Mouse (Mus musculus) activated CD4-positive, CD25-positive, alpha-beta regulatory T cell, adult 4 months (primary cell): ENCODE results near the gene Gm10309. TPM values are rescaled to one million over a fixed set of nuclear protein-coding genes. Genes with fewer than 3 reads are reported as not detected.
A peak's percentile ranks its signal among the peaks of the same experiment; 100 is the strongest.

Source experiments
- ATAC-seq: one replicate; pipeline ENCODE4 v1.8.0; 2017
- polyA plus RNA-seq, 2 experiments: library from polyadenylated mRNA; unstranded; fragments of 100-300 nt; shearing (Covaris generic); gene quantifications; one replicate each; pipeline ENCODE4 v1.2.1; 2017

Gene Gm10309
- polyA plus RNA-seq: under 1 TPM; 0.60 to 0.93 TPM

DNA sequence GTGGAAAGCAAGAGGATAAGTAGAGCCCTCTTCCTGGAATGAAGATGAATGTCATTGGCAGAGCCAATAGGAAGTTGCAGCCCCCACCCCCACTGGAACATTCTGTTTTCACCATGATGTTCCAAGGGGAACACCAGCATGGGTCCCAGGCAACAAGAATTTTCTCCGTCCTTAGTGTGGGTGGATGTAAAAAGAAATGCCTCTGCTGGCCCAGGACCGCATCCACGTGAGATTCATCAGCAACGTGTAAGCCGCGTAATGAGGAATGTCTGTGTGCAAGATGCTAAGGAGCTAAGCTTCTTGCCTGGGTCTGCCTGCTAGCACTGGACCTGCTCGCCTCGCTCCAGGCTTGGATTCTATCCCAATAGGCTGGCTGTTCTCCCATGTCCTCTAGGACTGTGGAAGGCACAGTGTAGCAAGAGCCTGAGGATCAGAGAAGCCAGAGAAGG is at the start of gene Gm10309:
Gene Gm10309 (minus strand): TSS at position 50 of the 449 bp plus-strand sequence.
- no peak for ATAC-seq

DNA sequence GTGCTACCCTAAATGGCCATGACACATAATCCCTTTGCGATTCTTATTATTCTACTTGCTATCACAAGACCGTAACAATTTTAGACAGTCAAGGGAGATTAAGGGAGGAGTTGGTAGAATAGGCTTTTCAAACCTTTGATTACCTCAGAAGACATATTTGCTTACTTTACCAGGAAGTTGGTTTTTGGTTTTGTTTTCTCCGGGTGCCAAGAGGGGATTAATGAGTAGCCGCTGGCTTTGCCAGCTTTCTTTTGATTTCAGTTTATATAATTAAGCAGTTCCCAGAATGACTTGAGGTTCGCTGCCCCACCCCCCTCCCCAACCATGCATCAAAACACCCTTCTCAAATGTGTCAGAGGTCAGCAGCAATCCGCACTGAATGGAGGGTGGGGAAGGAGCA is 47.0 kb upstream of the Gm10309 start:
- ATAC-seq: no peak

DNA sequence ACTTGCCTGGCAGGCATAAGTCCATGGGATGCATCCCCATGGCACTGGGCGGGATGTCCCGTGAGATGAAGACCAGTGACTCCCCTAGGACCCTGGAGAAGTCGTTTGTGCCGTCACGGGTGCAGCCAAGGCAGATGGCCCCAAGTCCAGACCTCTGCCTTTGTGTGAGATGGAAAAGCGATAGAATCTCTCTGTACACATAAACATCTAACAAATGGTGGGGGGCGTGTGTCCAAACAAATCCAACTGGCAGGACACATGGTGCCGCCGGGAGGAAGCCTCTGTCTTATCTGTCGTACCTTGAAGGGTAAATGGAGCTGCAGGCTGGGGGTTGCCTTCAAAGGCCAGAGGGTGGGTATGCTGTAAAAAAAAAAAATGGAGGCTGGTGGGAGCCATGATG is 46.5 kb upstream of the Gm10309 start:
- no peak for ATAC-seq

DNA sequence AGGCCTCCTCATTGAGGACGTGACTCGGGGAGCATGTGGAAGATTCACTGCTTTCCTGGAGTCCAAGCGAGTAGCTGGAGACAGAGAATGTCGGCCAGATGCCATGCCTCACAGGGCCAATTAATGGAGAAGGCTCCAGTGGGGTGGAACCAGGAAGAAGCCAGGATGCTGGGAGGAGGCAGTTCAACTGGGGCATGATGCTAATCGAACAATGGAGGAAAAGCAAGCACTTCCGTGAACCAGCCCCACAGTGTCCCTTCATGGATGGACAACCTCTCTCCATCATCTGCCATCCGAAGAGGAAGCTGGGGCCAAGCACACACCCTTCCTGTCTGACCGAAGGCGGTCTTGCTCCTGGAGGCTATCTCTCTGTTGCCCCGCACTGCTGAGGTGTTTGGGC is 44.1 kb upstream of the Gm10309 start:
- no peak for ATAC-seq

DNA sequence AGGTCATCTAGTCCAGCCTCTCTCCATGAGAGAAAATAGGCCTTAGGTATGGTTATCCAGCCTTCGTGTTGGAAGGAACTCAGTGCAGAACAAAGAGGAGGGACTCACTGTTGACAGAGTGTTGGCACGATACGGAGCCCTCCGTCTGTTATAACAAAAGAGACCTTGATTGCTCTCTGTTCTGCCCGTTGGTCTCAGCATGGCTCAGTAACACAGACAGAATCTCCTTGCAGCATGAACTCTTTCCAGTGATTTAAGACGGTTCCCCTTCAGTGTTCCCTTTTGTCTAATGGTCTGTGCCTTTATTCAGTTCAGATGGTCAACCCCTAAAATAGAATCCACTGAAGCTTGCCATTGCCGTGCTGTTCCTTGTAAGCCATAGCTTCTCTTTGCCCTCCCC is 41.5 kb upstream of the Gm10309 start:
- no peak for ATAC-seq

DNA sequence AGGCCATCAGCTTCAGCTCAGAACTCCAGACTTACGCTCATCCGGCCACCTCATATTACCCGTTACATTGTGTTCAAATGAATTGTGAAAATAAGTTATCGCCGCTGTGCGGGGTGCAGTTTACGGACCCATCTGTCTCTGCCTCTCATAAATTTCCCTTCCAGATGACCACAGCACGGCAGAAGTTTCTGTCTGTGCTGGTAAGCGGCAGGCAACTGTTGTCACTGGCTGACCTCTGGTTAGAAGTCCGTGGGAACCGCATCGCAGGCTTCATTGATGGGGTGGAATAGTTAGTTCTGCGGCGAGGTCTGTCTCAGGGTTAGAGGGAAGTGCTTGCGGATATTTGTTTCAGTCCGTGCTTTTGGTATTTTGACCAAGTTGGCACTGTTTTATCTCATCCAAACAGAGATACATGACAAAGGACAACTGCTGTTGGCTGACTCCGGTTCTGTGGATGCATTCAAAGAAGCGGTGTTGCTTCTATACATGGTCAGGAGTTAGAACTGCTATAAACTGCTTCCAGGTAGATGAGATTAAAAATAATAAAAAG is 34.9 kb upstream of the Gm10309 start:
- no peak for ATAC-seq

DNA sequence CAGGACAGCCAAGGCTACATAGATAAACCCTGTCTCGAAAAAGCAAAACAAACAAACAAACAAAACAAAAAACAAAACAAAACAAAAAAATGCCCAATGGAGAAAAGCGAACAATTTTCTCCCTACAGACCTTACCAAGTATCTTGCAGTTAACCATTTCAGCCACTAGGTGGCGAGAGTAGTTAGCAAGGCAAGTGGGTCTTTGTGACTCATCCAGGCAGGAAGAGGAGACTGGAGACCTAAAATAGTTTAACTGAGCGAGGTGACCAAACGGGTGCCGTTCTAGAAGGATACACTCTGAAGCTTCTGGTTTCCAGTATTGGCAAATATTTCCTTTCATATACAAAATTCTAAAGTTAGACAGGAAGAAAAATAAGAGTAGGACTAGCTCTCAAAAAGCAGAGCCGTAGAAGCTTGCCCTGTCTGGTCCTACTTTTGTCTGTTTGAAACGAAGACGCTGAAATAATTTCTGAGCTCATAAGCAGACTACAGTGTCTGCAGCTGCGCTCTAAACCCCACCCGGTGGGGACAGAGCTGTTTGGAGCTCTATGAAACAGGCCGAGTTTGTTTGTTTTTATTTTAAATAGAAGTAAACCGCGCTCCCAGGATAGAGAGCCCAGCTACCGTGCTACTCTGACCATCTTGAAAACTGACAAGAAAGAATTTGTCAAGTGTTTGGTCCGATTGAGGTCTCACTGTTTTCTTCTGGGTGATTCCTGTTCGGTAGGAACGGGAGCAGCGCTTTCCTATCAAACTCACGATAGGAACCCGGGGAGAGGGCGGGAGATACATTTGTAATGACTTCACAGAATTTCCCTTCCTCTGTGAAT is 31.0 kb upstream of the Gm10309 start:
- ATAC-seq: peak; percentile 78

DNA sequence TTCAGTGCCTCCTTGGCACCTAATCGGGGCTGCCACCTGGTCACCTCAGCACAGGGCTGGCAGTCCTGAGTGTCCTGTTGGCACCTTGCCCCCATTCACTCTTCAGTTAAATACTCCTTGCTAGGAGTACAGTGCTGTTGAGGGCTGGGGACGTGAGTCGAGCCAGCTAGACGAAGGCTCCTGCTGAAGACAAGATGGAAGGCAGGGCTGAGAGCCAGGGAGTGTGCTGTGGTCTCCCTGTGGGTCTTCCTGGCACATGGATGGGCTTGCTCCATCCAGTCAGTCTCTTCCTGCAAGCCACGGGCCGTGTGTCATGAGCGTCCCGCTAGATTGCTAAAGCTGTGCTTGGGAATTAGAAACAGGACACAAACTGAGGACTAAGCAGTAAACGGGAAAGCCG is 30.1 kb upstream of the Gm10309 start:
- ATAC-seq: no peak

DNA sequence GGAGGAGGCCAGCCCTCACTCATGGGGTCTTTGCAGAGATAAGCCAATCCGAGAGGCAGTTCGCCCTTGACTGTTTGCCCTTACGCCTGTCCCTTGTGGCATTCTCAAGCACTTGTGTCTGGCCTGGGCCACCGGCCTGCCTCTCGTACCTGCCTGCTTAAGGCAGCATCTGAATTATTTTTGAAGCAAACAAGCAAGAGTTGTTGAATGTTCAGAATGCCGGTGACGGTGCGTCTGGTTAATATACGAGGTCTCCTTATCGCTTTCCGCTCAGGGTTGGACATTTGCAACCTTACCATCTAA is 28.5 kb upstream of the Gm10309 start:
- ATAC-seq: no peak

DNA sequence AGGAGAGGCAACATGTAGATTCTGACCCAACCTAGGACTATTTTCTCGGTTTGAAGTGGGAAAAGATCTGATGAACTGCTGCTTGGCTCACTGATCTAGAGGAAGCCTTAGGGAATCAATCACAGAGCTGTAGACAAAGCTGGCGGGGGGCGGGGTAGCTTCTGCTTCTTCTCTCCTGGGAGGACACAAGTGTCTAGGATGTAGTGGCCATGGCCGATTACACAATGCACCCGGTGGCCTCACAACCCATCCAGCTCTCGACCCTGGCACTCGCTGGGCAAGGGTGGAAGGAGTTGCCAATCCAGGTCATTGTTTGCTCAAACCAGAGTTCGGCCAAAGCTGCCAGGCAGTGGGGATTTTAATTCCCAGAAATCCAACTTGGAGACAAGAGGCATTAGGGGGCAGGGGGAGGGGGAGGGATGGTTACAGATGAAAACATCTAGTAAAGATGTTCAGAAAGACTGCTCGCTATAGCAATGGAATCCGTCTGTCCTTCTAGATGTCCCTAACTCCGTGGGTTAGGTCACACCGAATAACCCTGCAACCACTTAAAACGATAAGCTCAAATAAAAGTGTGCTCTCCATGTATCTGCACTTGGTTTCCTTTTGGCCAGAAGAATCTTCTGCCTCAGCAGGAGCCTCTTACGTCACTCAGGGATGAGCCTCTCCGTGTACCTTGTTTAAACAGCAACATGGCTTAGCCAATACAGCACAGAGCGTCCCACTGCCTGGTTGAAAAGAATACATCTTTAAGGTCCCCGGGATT is 27.9 kb upstream of the Gm10309 start:
- ATAC-seq: no peak

DNA sequence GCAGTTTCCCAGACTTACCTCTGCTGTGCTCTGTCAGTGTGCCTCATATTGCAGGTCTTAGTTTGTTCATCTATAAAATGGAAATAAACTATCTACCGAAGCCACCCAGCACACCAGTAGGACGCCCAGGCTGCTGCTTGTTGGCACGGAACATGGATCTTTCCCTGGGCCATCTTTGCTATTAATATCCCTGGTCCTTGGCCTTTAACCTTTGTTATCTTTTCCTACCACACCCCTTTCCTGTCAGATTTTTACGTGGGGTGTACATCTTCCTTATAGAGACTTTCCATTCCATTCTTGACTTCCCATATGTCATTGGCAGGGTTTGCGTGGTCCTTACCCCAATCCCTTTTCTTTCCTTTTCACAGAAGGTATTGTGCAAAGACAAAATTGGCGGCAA is 26.2 kb upstream of the Gm10309 start:
- ATAC-seq: no peak

DNA sequence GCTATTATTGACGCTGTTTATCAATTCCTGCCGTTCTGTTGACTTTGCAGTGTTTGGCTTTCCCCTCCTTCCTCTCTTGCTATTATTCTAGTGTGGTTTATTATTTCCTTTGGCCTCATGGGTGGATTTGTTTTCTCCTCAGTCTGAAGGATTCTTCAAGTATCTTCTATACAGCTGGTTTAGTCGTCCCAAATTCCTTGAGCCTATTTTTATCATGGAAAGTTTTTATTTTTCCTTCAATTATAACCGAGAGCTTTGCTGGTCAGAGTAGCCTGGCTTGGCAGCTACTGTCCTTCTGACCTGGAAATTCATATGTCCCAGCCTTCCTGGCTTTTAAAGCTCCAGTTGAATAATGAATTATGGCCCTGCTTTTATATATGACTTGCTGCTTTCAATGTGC is 24.4 kb upstream of the Gm10309 start:
- ATAC-seq: no peak

DNA sequence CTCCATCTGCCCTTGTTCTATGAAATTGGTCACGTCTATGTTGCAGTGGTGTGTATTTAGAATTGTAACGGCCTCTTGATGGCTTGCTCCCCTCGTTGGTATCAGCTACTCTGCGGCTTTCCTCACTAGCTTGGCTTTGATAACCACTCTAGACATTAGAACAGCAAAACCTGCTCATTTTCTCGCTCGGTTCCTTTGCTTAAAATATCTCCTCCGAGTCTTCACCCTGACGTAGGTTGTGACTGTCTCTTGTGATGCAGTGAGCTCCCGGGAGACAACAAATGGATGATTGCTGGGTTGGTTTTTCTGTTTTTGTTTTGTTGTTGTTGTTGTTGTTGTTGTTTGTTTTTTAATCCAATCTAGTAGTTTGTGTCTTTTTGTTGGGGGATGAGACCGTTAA is 24.0 kb upstream of the Gm10309 start:
- no peak for ATAC-seq

DNA sequence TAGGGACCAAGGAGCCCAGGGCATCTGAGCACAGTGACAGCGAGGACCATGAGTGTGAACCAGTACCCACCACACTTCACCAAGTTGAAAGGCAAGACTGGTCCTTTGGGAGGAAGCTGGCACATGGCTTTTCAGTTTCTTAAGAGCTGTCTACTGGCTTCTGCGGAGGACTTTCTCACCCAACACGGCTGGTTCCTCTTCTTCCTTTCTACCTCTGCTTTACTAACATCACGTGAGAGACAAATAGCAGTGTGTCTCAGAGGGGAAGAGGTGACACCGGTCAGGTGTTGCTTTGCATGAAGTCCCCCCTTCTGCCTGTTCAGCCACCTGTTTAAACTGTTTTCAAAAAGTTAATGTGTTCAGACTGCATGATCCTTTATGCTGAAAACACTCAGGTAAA is 22.3 kb upstream of the Gm10309 start:
- ATAC-seq: no peak

DNA sequence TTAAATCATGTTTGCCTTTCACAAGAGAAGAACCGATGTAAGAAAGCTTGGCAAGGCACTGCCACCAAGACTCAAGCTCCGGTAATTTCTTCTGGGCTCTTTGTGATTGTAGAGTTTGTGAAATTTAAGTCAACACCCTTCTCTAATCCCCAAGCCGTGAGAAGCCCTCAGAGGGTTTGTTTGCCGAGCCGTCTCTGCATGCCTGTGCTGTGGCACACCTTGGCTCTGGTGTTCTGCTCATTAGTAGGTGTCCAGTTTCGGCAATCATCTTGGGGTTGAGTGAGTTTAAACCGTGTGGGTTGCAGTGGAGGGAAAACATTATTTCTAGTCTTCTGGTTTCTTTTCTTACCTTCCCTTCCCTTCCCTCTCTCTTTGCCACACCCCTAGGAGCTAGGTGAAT is 21.0 kb upstream of the Gm10309 start:
- ATAC-seq: no peak

DNA sequence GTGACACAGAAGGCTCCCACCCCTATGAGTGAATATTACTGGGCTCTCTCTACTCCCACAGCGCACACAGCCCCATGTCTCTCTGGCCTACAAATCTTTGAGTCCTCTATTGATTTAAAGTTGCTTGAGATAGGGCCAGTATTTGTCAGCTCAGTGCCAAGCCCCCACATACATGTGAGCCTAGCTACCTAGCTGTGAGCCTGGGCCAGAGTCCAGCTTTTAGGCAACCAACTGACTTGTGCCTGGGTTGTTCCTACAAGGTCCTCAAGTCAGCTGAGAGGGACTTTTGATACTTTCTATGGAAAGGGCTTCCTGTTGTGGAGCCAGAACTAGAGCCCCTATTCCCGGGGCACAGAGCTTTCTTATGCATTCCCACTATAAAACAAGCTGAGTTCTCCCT is 20.0 kb upstream of the Gm10309 start:
- no peak for ATAC-seq

DNA sequence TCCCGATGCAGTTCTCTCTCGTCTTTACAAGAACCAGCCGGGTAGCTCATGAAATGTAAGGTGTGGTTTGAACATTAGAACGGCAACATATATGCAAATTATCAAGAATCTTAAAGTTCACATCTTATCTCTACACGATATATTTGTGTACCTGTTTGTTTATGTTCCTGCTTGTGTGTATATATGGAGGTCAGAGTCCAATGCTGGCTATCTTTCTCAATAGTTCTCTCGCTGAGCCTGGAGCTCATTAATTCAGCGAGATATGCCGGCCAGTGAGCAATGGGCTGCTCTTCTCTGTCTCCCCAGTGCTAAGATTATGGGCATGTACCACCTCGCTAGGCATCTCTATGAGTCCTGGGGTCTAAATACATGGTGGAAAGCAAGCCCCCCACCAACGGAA is 18.8 kb upstream of the Gm10309 start:
- no peak for ATAC-seq

DNA sequence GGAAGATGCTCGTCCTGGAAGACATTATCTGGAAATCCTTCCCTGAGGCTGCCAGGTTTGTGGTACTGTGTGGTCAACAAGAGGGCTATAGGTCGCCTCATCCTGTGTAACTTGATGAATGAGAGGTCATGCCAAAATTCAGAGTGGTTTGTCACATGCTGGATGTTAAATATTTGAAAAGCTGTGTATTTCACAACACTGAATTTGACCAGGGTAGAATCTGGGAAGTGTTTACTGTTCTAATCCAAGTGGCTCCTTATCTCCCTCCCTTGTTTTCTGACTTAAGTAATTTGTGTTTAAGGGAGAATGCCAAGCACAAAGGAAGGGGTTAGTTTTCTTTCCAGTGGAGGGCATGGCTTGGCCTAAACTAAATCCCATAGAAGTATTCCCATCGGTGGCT is 18.3 kb upstream of the Gm10309 start:
- no peak for ATAC-seq

DNA sequence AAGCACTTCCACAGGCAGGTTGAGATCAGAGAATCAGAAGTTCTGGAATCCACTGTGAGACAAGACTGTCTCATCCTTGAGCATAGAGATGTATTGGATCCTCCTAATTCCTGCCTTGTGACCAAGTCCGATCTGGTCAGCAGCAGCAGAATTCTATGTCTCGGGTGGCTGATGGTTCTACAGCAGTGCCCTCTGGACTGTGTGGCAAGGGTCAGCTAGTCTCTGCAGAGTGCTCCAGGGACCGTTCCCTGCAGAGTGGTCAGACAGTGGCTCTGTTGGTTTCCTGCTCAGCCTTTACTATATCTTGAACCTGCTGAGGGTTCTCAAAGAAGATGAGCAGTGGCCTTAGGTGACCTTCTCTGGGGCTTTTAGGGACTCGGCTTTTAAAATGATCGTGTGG is 17.6 kb upstream of the Gm10309 start:
- ATAC-seq: no peak

DNA sequence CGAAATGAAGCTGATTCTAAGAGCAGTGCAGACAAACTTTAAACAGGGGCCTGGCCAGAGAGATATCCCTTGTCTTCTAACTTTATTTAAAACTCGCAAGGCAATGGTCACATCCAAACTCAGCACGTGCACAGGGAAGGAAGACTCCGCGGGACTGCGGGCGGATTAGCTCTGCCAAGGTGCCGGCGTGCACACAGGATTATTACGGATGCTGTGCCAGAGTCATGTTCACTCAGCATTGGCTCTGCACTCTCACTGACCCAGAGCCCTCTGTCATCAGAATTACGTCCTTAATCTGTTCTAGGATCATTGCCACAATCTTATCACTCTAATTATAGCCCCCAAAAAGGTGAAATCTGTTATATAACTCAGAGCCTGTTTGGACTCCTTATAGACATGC is 16.2 kb upstream of the Gm10309 start:
- ATAC-seq: no peak

DNA sequence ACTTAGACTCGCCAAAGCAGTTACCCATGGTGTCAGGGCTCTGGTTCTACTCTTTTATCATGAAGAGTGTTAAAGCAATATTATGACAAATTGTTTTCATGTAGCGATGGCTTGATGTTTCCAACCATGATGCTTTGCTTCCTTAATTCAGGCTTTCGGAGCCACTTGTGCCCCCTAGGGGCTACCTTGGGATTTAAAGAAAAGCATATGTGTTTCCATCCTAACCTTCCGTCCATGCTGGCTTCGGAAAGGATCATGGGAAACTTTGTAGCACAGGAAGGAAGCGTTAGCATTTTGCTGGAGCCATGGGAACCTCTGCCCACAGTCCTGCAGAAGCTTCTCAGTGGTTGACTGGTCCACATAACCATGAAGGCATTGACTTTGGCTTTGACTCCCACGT is 13.6 kb upstream of the Gm10309 start:
- ATAC-seq: no peak

DNA sequence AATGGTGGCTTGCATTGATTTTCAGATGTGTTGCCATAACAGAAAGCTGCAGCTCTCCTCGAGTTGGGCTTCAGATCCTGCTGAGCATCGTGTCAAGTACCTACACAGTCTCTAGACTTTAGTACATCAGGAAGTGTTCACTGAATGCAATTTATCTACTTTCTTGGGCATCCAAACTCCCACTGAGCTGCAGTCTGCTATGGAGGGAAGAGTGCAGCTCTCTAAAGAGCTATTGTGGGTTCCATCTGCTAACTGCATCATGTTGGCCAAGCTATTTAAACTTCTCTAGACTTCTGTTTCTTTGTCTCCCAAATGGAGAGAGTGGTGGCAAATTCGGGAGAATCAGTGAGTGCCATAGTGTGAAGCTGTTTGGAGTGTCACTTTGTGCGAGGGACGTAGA is 11.6 kb upstream of the Gm10309 start:
- no peak for ATAC-seq

DNA sequence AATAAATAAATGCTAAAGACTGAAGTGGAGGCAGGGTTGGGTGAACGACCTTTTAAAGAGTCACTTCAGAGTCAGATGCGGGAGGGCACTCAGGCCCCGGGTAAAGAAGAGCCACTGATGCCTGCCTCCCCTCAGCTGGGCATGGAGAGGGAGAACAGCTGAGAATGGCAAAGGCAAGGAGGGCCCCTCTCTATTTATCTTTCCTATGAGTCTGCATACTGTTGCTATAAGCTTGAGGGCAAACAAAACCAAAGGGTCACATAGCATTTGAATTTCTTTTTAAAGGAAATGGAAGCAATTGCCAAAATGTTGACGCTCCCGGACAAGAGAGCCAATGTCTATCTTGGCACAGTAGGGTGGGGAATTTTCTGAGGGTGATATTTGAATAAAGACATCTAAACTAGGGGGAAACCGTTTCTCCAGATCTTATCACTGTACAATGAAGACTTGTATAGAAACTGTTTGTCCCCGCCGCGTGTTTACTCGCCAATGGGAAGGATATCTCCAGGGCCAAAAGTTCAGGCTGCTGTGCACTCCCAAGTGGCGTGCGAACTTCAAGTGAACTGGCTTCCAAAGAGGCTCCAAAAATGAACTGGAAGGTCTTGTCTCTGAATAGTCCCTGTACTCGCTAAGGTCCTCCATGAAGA is 10.1 kb upstream of the Gm10309 start:
- ATAC-seq: no peak

DNA sequence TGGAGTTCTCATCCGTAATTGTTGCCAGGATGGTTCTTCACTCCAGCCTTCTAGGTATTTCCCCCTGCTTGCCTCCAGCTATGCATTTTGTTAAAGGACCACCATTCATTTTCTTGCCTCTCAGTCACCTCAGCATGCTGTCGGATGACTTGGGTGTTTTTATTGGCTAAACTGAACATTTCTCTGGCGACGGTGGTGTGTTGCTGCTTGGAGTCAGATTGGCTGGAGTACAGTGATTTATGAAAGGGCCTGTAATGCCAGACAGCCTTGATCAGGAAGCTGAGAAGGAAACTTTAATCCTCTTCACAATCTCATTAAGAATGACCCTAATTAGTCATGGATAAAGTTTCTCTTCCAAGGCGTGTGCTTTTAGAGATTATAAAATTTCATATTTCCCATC is 4.8 kb upstream of the Gm10309 start:
- no peak for ATAC-seq
